Mouse (Mus musculus): ENCODE results near the gene Thra. TPM values are rescaled to one million over a fixed set of nuclear protein-coding genes. Genes with fewer than 3 reads are reported as not detected.
"Not testable (repeated sequence)": the region's sequence is repeated elsewhere in the genome, so short reads cannot be mapped to it uniquely, and the experiment has no call there.

The Thra gene
- polyA plus RNA-seq, 1 experiment from 2014 or later, result 41.4 TPM

- Histone ChIP-seq H3K27me3 (ENCODE audit: control insufficient read depth, insufficient read depth, low read length) (no peaks in the 10 kb centered on the region), H3K9me3 (ENCODE audit: control insufficient read depth, low read length) (no peaks in the 10 kb centered on the region), H3K27ac (ENCODE audit: low read depth, low read length) (peak within 1 kb of the TSS; percentile 25; the same call in 1 of the 2 replicates), H3K4me1 (replicated peaks; ENCODE audit: control insufficient read depth, insufficient read depth, low read length) (no peaks in the 10 kb centered on the region), H3K36me3 (ENCODE audit: control insufficient read depth, insufficient read depth, low read length) (no peaks in the 10 kb centered on the region; the same call in 1 of the 2 replicates), H3K9ac (ENCODE audit: low read depth, low read length) (peak within 1 kb of the TSS; percentile 73), H3K4me2 (replicated peaks; ENCODE audit: low read depth, low read length) (peak within 1 kb of the TSS; percentile 66), H3K4me3 (ENCODE audit: low read depth, low read length) (peak within 1 kb of the TSS; percentile 68)
- under 1% methylated on average over 16 of the region's 16 CpGs for WGBS
- ATAC-seq (ENCODE audit: low FRiP score), result peak; percentile 90
- peak; percentile 87 for DNase-seq (ENCODE audit: low spot score)
Observed at GRCm38 (mm10) chr11:98729119-98729588, 11.3 kb upstream of the Thra start, which contains the start of gene Med24. Gene Med24, minus strand, starts transcription at chr11:98729435.

- DNase-seq (ENCODE audit: low spot score), result no peak
- H3K4me3 ChIP-seq (ENCODE audit: low read depth, low read length), result no peak overlapping the region
- no peak overlapping the region for H3K9ac ChIP-seq (ENCODE audit: low read depth, low read length)
- H3K4me1 ChIP-seq (replicated peaks; ENCODE audit: control insufficient read depth, insufficient read depth, low read length), result no peaks in the 10 kb centered on the region
- H3K4me2 ChIP-seq (replicated peaks; ENCODE audit: low read depth, low read length), result no peak overlapping the region
- no peaks in the 10 kb centered on the region for H3K36me3 ChIP-seq (ENCODE audit: control insufficient read depth, insufficient read depth, low read length)
- H3K27me3 ChIP-seq (ENCODE audit: control insufficient read depth, insufficient read depth, low read length), result no peaks in the 10 kb centered on the region
- no peak overlapping the region for H3K27ac ChIP-seq (ENCODE audit: low read depth, low read length)
- 70% methylated on average over 4 of the region's 4 CpGs for WGBS
- H3K9me3 ChIP-seq (ENCODE audit: control insufficient read depth, low read length), result no peaks in the 10 kb centered on the region
- ATAC-seq (ENCODE audit: low FRiP score), result no peak
Observed at GRCm38 (mm10) chr11:98730727-98731126, 9.7 kb upstream of the Thra start.

- ATAC-seq (ENCODE audit: low FRiP score) (no peak), DNase-seq (ENCODE audit: low spot score) (no peak)
- no peak overlapping the region for H3K27ac ChIP-seq (ENCODE audit: low read depth, low read length)
- 74% methylated on average over 5 of the region's 5 CpGs for WGBS
- no peaks in the 10 kb centered on the region for H3K4me1 ChIP-seq (replicated peaks; ENCODE audit: control insufficient read depth, insufficient read depth, low read length)
- H3K27me3 ChIP-seq (ENCODE audit: control insufficient read depth, insufficient read depth, low read length), result no peaks in the 10 kb centered on the region
- no peak overlapping the region for H3K4me2 ChIP-seq (replicated peaks; ENCODE audit: low read depth, low read length)
- no peak overlapping the region for H3K4me3 ChIP-seq (ENCODE audit: low read depth, low read length)
- no peaks in the 10 kb centered on the region for H3K36me3 ChIP-seq (ENCODE audit: control insufficient read depth, insufficient read depth, low read length)
- H3K9me3 ChIP-seq (ENCODE audit: control insufficient read depth, low read length), result no peaks in the 10 kb centered on the region
- H3K9ac ChIP-seq (ENCODE audit: low read depth, low read length), result no peak overlapping the region
Observed at GRCm38 (mm10) chr11:98731134-98731533, 9.3 kb upstream of the Thra start.

GRCm38 (mm10) chr11:98734020-98734419 is 6.4 kb upstream of the Thra start:
- Histone ChIP-seq H3K9ac (ENCODE audit: low read depth, low read length) (no peak overlapping the region), H3K27ac (ENCODE audit: low read depth, low read length) (no peak overlapping the region), H3K4me1 (replicated peaks; ENCODE audit: control insufficient read depth, insufficient read depth, low read length) (no peaks in the 10 kb centered on the region), H3K9me3 (ENCODE audit: control insufficient read depth, low read length) (no peaks in the 10 kb centered on the region), H3K4me3 (ENCODE audit: low read depth, low read length) (no peak overlapping the region), H3K4me2 (replicated peaks; ENCODE audit: low read depth, low read length) (no peak overlapping the region), H3K27me3 (ENCODE audit: control insufficient read depth, insufficient read depth, low read length) (no peaks in the 10 kb centered on the region), H3K36me3 (ENCODE audit: control insufficient read depth, insufficient read depth, low read length) (no peaks in the 10 kb centered on the region)
- WGBS, result 81% methylated on average over 3 of the region's 3 CpGs
- DNase-seq (ENCODE audit: low spot score) (no peak), ATAC-seq (ENCODE audit: low FRiP score) (no peak)

GRCm38 (mm10) chr11:98735111-98735510 is 5.3 kb upstream of the Thra start:
- Histone ChIP-seq H3K27me3 (ENCODE audit: control insufficient read depth, insufficient read depth, low read length) (no peaks in the 10 kb centered on the region), H3K9me3 (ENCODE audit: control insufficient read depth, low read length) (no peaks in the 10 kb centered on the region), H3K27ac (ENCODE audit: low read depth, low read length) (no peak overlapping the region), H3K9ac (ENCODE audit: low read depth, low read length) (no peak overlapping the region), H3K4me1 (replicated peaks; ENCODE audit: control insufficient read depth, insufficient read depth, low read length) (peaks cover 5% of the 10 kb centered on the region), H3K36me3 (ENCODE audit: control insufficient read depth, insufficient read depth, low read length) (no peaks in the 10 kb centered on the region), H3K4me3 (ENCODE audit: low read depth, low read length) (no peak overlapping the region), H3K4me2 (replicated peaks; ENCODE audit: low read depth, low read length) (no peak overlapping the region)
- no peak for ATAC-seq (ENCODE audit: low FRiP score)
- 90% methylated on average over 4 of the region's 4 CpGs for WGBS
- no peak for DNase-seq (ENCODE audit: low spot score)

GRCm38 (mm10) chr11:98736176-98736575 is 4.3 kb upstream of the Thra start:
- H3K9me3 ChIP-seq (ENCODE audit: control insufficient read depth, low read length), result no peaks in the 10 kb centered on the region
- H3K4me1 ChIP-seq (replicated peaks; ENCODE audit: control insufficient read depth, insufficient read depth, low read length), result peaks cover 10% of the 10 kb centered on the region
- H3K36me3 ChIP-seq (ENCODE audit: control insufficient read depth, insufficient read depth, low read length), result no peaks in the 10 kb centered on the region
- H3K27me3 ChIP-seq (ENCODE audit: control insufficient read depth, insufficient read depth, low read length), result no peaks in the 10 kb centered on the region
- no peak overlapping the region for H3K27ac ChIP-seq (ENCODE audit: low read depth, low read length)
- no peak for DNase-seq (ENCODE audit: low spot score)
- no peak overlapping the region for H3K4me3 ChIP-seq (ENCODE audit: low read depth, low read length)
- ATAC-seq (ENCODE audit: low FRiP score), result no peak
- H3K4me2 ChIP-seq (replicated peaks; ENCODE audit: low read depth, low read length), result no peak overlapping the region
- no peak overlapping the region for H3K9ac ChIP-seq (ENCODE audit: low read depth, low read length)
- WGBS, result 88% methylated on average over 1 of the region's 1 CpGs

- not testable (repeated sequence) for H3K4me2 ChIP-seq (replicated peaks; ENCODE audit: low read depth, low read length)
Observed at GRCm38 (mm10) chr11:98737220-98737619, 3.2 kb upstream of the Thra start.

GRCm38 (mm10) chr11:98738428-98738911 is 2.0 kb upstream of the Thra start:
- Histone ChIP-seq H3K36me3 (ENCODE audit: control insufficient read depth, insufficient read depth, low read length) (no peaks in the 10 kb centered on the region), H3K9ac (ENCODE audit: low read depth, low read length) (no peak overlapping the region), H3K9me3 (ENCODE audit: control insufficient read depth, low read length) (no peaks in the 10 kb centered on the region), H3K4me3 (ENCODE audit: low read depth, low read length) (no peak overlapping the region), H3K4me1 (replicated peaks; ENCODE audit: control insufficient read depth, insufficient read depth, low read length) (peaks cover 12% of the 10 kb centered on the region), H3K27ac (ENCODE audit: low read depth, low read length) (peak overlapping the region; percentile 10), H3K4me2 (replicated peaks; ENCODE audit: low read depth, low read length) (no peak overlapping the region), H3K27me3 (ENCODE audit: control insufficient read depth, insufficient read depth, low read length) (no peaks in the 10 kb centered on the region)
- DNase-seq (ENCODE audit: low spot score) (peak; percentile 50), ATAC-seq (ENCODE audit: low FRiP score) (no peak)
- 34% methylated on average over 4 of the region's 4 CpGs for WGBS

More at GRCm38 (mm10) chr11:98737220-98737619, 3.2 kb upstream of the Thra start:
- not testable (repeated sequence) for H3K4me1 ChIP-seq (replicated peaks; ENCODE audit: control insufficient read depth, insufficient read depth, low read length); H3K9me3 ChIP-seq (ENCODE audit: control insufficient read depth, low read length); H3K27me3 ChIP-seq (ENCODE audit: control insufficient read depth, insufficient read depth, low read length); H3K9ac ChIP-seq (ENCODE audit: low read depth, low read length); H3K36me3 ChIP-seq (ENCODE audit: control insufficient read depth, insufficient read depth, low read length); H3K4me3 ChIP-seq (ENCODE audit: low read depth, low read length); ATAC-seq (ENCODE audit: low FRiP score); H3K27ac ChIP-seq (ENCODE audit: low read depth, low read length); DNase-seq (ENCODE audit: low spot score)
- WGBS, result 94% methylated on average over 2 of the region's 2 CpGs

- Histone ChIP-seq H3K36me3 (ENCODE audit: control insufficient read depth, insufficient read depth, low read length) (no peaks in the 10 kb centered on the region), H3K9me3 (ENCODE audit: control insufficient read depth, low read length) (no peaks in the 10 kb centered on the region), H3K4me2 (replicated peaks; ENCODE audit: low read depth, low read length) (no peak overlapping the region), H3K9ac (ENCODE audit: low read depth, low read length) (no peak overlapping the region), H3K4me1 (replicated peaks; ENCODE audit: control insufficient read depth, insufficient read depth, low read length) (peaks cover 16% of the 10 kb centered on the region), H3K27me3 (ENCODE audit: control insufficient read depth, insufficient read depth, low read length) (no peaks in the 10 kb centered on the region), H3K4me3 (ENCODE audit: low read depth, low read length) (no peak overlapping the region), H3K27ac (ENCODE audit: low read depth, low read length) (peak overlapping the region; percentile 10)
- WGBS, result 66% methylated on average over 9 of the region's 9 CpGs
- DNase-seq (ENCODE audit: low spot score) (no peak), ATAC-seq (ENCODE audit: low FRiP score) (no peak)
Observed at GRCm38 (mm10) chr11:98738925-98739324, 1.5 kb upstream of the Thra start.

Measured in hindbrain, embryonic 11.5 days (tissue).